Mouse (Mus musculus) heart, embryonic 12.5 days (tissue): ENCODE measurements around the gene Ufm1. TPM values are rescaled to one million over a fixed set of nuclear protein-coding genes. Genes with fewer than 3 reads are reported as not detected.
A peak's percentile ranks its signal among the peaks of the same experiment; 100 is the strongest.

Source experiments
- ATAC-seq: fragments of 200-750 bp; cut with Nextera tagmentation; 2 replicates; pipeline ENCODE4 v1.8.0; 2017; ENCODE audit warnings: moderate TSS enrichment, moderate library complexity; ENCODE audit not compliant: insufficient number of reproducible peaks, low FRiP score
- H3K27ac ChIP-seq: fragments of 300-500 bp; sonication (generic); 2 replicates; pipeline ENCODE4 v1.5.1; 2016; ENCODE audit warnings: mild to moderate bottlenecking, moderate library complexity; ENCODE audit not compliant: poor library complexity, severe bottlenecking
- H3K27me3 ChIP-seq: fragments of 300-500 bp; sonication (generic); replicated peaks from 2 replicates; pipeline ENCODE4 v1.6.1; 2016; ENCODE audit warnings: mild to moderate bottlenecking, moderate library complexity
- H3K36me3 ChIP-seq: fragments of 300-500 bp; sonication (generic); 2 replicates; pipeline ENCODE4 v1.6.1; 2016; ENCODE audit warnings: mild to moderate bottlenecking, moderate library complexity
- H3K4me1 ChIP-seq: fragments of 300-500 bp; sonication (generic); replicated peaks from 2 replicates; pipeline ENCODE4 v1.6.1; 2016; ENCODE audit warnings: mild to moderate bottlenecking
- H3K4me2 ChIP-seq: fragments of 300-500 bp; sonication (generic); 2 replicates; pipeline ENCODE4 v1.6.1; 2016; ENCODE audit warnings: mild to moderate bottlenecking, moderate library complexity
- H3K4me3 ChIP-seq: fragments of 300-500 bp; sonication (generic); 2 replicates; pipeline ENCODE4 v1.5.1; 2016; ENCODE audit warnings: mild to moderate bottlenecking
- H3K9ac ChIP-seq: fragments of 300-500 bp; sonication (generic); 2 replicates; pipeline ENCODE4 v1.6.1; 2016; ENCODE audit warnings: mild to moderate bottlenecking, moderate library complexity
- H3K9me3 ChIP-seq: fragments of 300-500 bp; sonication (generic); replicated peaks from 2 replicates; pipeline ENCODE4 v1.6.1; 2016; ENCODE audit warnings: mild to moderate bottlenecking, moderate library complexity
- WGBS: fragments of 180-500 bp; shearing (Covaris S2); methylation state at CpG from one replicate; pipeline ENCODE4 v1.1.7; 2016; 5-methylcytosine and 5-hydroxymethylcytosine counted together
- polyA plus RNA-seq: library from polyadenylated mRNA; unstranded; fragments of >200 nt; fragmentation: Nextera tagmentation; extraction: Ambion mirVana; gene quantifications from 2 replicates; pipeline ENCODE4 v1.2.1, GENCODE M21; 2016

Ufm1 gene
- polyA plus RNA-seq = 71.4 and 82.0 TPM in 2 replicates

- peak; percentile 99 for ATAC-seq
- peaks cover 5% of the 10 kb centered on the region for H3K4me1 ChIP-seq
- H3K27ac ChIP-seq = no peak within 1 kb of the TSS
- H3K27me3 ChIP-seq = no peaks in the 10 kb centered on the region
- H3K4me2 ChIP-seq = peak within 1 kb of the TSS; percentile 93
- peak within 1 kb of the TSS; percentile 98 for H3K4me3 ChIP-seq
- H3K9me3 ChIP-seq = no peaks in the 10 kb centered on the region
- WGBS = under 1% methylated on average over 58 of the region's 58 CpGs
- peak within 1 kb of the TSS; percentile 91 for H3K9ac ChIP-seq
- H3K36me3 ChIP-seq = peaks cover 28% of the 10 kb centered on the region
These were observed at the start of gene Ufm1 for GRCm38 (mm10) chr3:53863383-53864220. Ufm1 (minus strand) TSS chr3:53863830.

GRCm38 (mm10) chr3:53890619-53891540 is 27.2 kb upstream of the Ufm1 start:
- Histone ChIP-seq H3K4me1 (no peaks in the 10 kb centered on the region), H3K9ac (no peak overlapping the region), H3K4me2 (no peak overlapping the region), H3K4me3 (no peak overlapping the region), H3K36me3 (no peaks in the 10 kb centered on the region), H3K9me3 (peaks cover 6% of the 10 kb centered on the region; the same call in 1 of the 2 replicates), H3K27ac (no peak overlapping the region), H3K27me3 (no peaks in the 10 kb centered on the region)
- 77% methylated on average over 12 of the region's 12 CpGs for WGBS
- ATAC-seq = no peak

- Histone ChIP-seq H3K4me2 (no peak overlapping the region), H3K4me1 (no peaks in the 10 kb centered on the region), H3K9ac (no peak overlapping the region), H3K9me3 (no peaks in the 10 kb centered on the region), H3K27me3 (no peaks in the 10 kb centered on the region), H3K36me3 (no peaks in the 10 kb centered on the region), H3K27ac (no peak overlapping the region), H3K4me3 (no peak overlapping the region)
- ATAC-seq = no peak
- WGBS = 69% methylated on average over 1 of the region's 1 CpGs
These were observed 8.0 kb upstream of the Ufm1 start for GRCm38 (mm10) chr3:53871596-53871995.

GRCm38 (mm10) chr3:53870482-53870881 is 6.9 kb upstream of the Ufm1 start:
- Histone ChIP-seq H3K4me1 (no peaks in the 10 kb centered on the region), H3K27me3 (no peaks in the 10 kb centered on the region), H3K4me2 (no peak overlapping the region), H3K36me3 (no peaks in the 10 kb centered on the region), H3K4me3 (no peak overlapping the region), H3K27ac (no peak overlapping the region), H3K9me3 (no peaks in the 10 kb centered on the region), H3K9ac (no peak overlapping the region)
- no peak for ATAC-seq
- 67% methylated on average over 6 of the region's 6 CpGs for WGBS

- H3K4me3 ChIP-seq = no peak overlapping the region
- H3K36me3 ChIP-seq = no peaks in the 10 kb centered on the region
- H3K27me3 ChIP-seq = no peaks in the 10 kb centered on the region
- no peak overlapping the region for H3K27ac ChIP-seq
- no peak overlapping the region for H3K4me2 ChIP-seq
- no peak overlapping the region for H3K9ac ChIP-seq
- no peak for ATAC-seq
- no peaks in the 10 kb centered on the region for H3K9me3 ChIP-seq
- 6% methylated on average over 1 of the region's 1 CpGs for WGBS
- H3K4me1 ChIP-seq = no peaks in the 10 kb centered on the region
These were observed 5.6 kb upstream of the Ufm1 start for GRCm38 (mm10) chr3:53869263-53869662.

- H3K27me3 ChIP-seq = no peaks in the 10 kb centered on the region
- H3K4me1 ChIP-seq = no peaks in the 10 kb centered on the region
- WGBS = 91% methylated on average over 4 of the region's 4 CpGs
- H3K9ac ChIP-seq = no peak overlapping the region
- H3K36me3 ChIP-seq = no peaks in the 10 kb centered on the region
- H3K4me3 ChIP-seq = no peak overlapping the region
- H3K9me3 ChIP-seq = no peaks in the 10 kb centered on the region
- H3K27ac ChIP-seq = no peak overlapping the region
- ATAC-seq = no peak
- H3K4me2 ChIP-seq = no peak overlapping the region
These were observed 4.6 kb upstream of the Ufm1 start for GRCm38 (mm10) chr3:53868212-53868611.

- ATAC-seq = no peak
- Histone ChIP-seq H3K4me3 (no peak overlapping the region), H3K9ac (no peak overlapping the region), H3K27ac (no peak overlapping the region), H3K4me1 (no peaks in the 10 kb centered on the region), H3K36me3 (peaks cover 33% of the 10 kb centered on the region), H3K4me2 (no peak overlapping the region), H3K27me3 (no peaks in the 10 kb centered on the region), H3K9me3 (no peaks in the 10 kb centered on the region)
- WGBS = 88% methylated on average over 3 of the region's 3 CpGs
These were observed 8.8 kb downstream of the Ufm1 start for GRCm38 (mm10) chr3:53854831-53855230.

GRCm38 (mm10) chr3:53854261-53854660 is 9.4 kb downstream of the Ufm1 start:
- 85% methylated on average over 4 of the region's 4 CpGs for WGBS
- peaks cover 28% of the 10 kb centered on the region for H3K36me3 ChIP-seq
- H3K27me3 ChIP-seq = no peaks in the 10 kb centered on the region
- no peak overlapping the region for H3K27ac ChIP-seq
- no peak overlapping the region for H3K4me2 ChIP-seq
- no peak for ATAC-seq
- H3K4me1 ChIP-seq = no peaks in the 10 kb centered on the region
- H3K9ac ChIP-seq = no peak overlapping the region
- no peak overlapping the region for H3K4me3 ChIP-seq
- no peaks in the 10 kb centered on the region for H3K9me3 ChIP-seq

GRCm38 (mm10) chr3:53848262-53848661 is 15.4 kb downstream of the Ufm1 start:
- Histone ChIP-seq H3K27ac (no peak overlapping the region), H3K36me3 (no peaks in the 10 kb centered on the region), H3K4me2 (no peak overlapping the region), H3K9ac (no peak overlapping the region), H3K27me3 (no peaks in the 10 kb centered on the region), H3K4me3 (no peak overlapping the region), H3K9me3 (no peaks in the 10 kb centered on the region), H3K4me1 (no peaks in the 10 kb centered on the region)
- no peak for ATAC-seq
- 74% methylated on average over 11 of the region's 11 CpGs for WGBS

- ATAC-seq = no peak
- Histone ChIP-seq H3K4me1 (no peaks in the 10 kb centered on the region), H3K4me3 (no peak overlapping the region), H3K4me2 (no peak overlapping the region), H3K9ac (no peak overlapping the region), H3K27me3 (no peaks in the 10 kb centered on the region), H3K9me3 (no peaks in the 10 kb centered on the region), H3K36me3 (no peaks in the 10 kb centered on the region), H3K27ac (no peak overlapping the region)
- 68% methylated on average over 4 of the region's 4 CpGs for WGBS
These were observed 15.9 kb downstream of the Ufm1 start for GRCm38 (mm10) chr3:53847726-53848125.

- H3K9me3 ChIP-seq = no peaks in the 10 kb centered on the region
- no peak for ATAC-seq
- WGBS = 68% methylated on average over 7 of the region's 7 CpGs
- H3K4me3 ChIP-seq = no peak overlapping the region
- H3K9ac ChIP-seq = no peak overlapping the region
- no peak overlapping the region for H3K4me2 ChIP-seq
- no peak overlapping the region for H3K27ac ChIP-seq
- H3K36me3 ChIP-seq = no peaks in the 10 kb centered on the region
- H3K27me3 ChIP-seq = no peaks in the 10 kb centered on the region
- no peaks in the 10 kb centered on the region for H3K4me1 ChIP-seq
These were observed 17.3 kb downstream of the Ufm1 start for GRCm38 (mm10) chr3:53846206-53846928.
